Mouse (Mus musculus): ENCODE results near the gene Tmem255b. TPM values are rescaled to one million over a fixed set of nuclear protein-coding genes. Genes with fewer than 3 reads are reported as not detected.

The Tmem255b gene
- total RNA-seq, 2 experiments from 2014 or later, result 13.8 to 14.6 TPM

Other genes starting within 250 kb of the Tmem255b start
- 1 to 10 TPM; 2.8 to 2.9 TPM for gene Grtp1, start 234.6 kb upstream of the Tmem255b start, total RNA-seq (2021)
- 100 to 1,000 TPM; 380 to 433 TPM for gene Adprhl1, start 181.0 kb upstream of the Tmem255b start, total RNA-seq (2021)
- 10 to 100 TPM; 45.7 to 51.6 TPM for gene Dcun1d2, start 147.1 kb upstream of the Tmem255b start, total RNA-seq (2021)
- gene Tmco3, start 147.0 kb upstream of the Tmem255b start, total RNA-seq (2021), result 10 to 100 TPM; 22.0 to 26.6 TPM
- 10 to 100 TPM; 40.4 to 45.5 TPM for gene Tfdp1, start 96.4 kb upstream of the Tmem255b start, total RNA-seq (2021)
- gene Atp4b, start 38.4 kb upstream of the Tmem255b start, total RNA-seq (2021), result not detected
- gene Grk1, start 30.1 kb upstream of the Tmem255b start, total RNA-seq (2021), result under 1 TPM; 0.02 to 0.05 TPM
- gene Gas6, start 59.3 kb downstream of the Tmem255b start, total RNA-seq (2021), result 100 to 1,000 TPM; 121 to 122 TPM
- gene 1700029H14Rik, start 127.3 kb downstream of the Tmem255b start, total RNA-seq (2021), result not detected
- 10 to 100 TPM; 22.2 to 22.6 TPM for gene Rasa3, start 242.4 kb downstream of the Tmem255b start, total RNA-seq (2021)

Data from heart, postnatal 14 days (tissue).